19 mouse cellular contexts compared by ENCODE assay signal in genomic region chr10:78264735-78265134, GRCm38 (mm10). TPM values are rescaled to one million over a fixed set of nuclear protein-coding genes. Genes with fewer than 3 reads are reported as not detected.
DNase-seq lines count a peak whose midpoint lies in the region; ATAC-seq and TF ChIP-seq lines count a peak whose summit lies in the region.
"Had no signal": no experiment of that assay in that cellular context is flagged by ENCODE, and none has a peak within 500 bp of the region (broad histone marks: within the 10 kb centered on the region; RNA-seq: fewer than 3 reads in every experiment).

No protein-coding gene starts in this region.

- H3K27me3 ChIP-seq in liver, embryonic 13.5 days: peaks cover 7% of the 10 kb centered on the region; the same call in 1 of the 2 replicates
- no peaks in the 10 kb centered on the region for H3K27me3 ChIP-seq in kidney, embryonic 15.5 days
- H3K27me3 ChIP-seq: embryonic facial prominence, embryonic 12.5 days; neural tube, embryonic 15.5 days; stomach, embryonic 15.5 days had no signal

- no peak overlapping the region for H3K4me3 ChIP-seq in bone marrow, adult 2 months (replicated peaks; ENCODE audit: control insufficient read depth, low read depth, low read length)
- H3K4me3 ChIP-seq in liver, embryonic 13.5 days (replicated peaks): no peak overlapping the region
- H3K4me3 ChIP-seq in kidney, embryonic 15.5 days (replicated peaks): no peak overlapping the region
- H3K4me3 ChIP-seq: embryonic facial prominence, embryonic 12.5 days; forebrain, embryonic 10.5 days; heart, adult 2 months; liver, embryonic 15.5 days; neural tube, embryonic 15.5 days; stomach, embryonic 15.5 days had no signal

- H3K27ac ChIP-seq in bone marrow, adult 2 months (ENCODE audit: control insufficient read depth, insufficient read depth, low read depth, low read length, poor library complexity): peak overlapping the region; percentile 10; the same call in 1 of the 2 replicates
- H3K27ac ChIP-seq in liver, embryonic 13.5 days: no peak overlapping the region
- H3K27ac ChIP-seq in kidney, embryonic 15.5 days: no peak overlapping the region
- H3K27ac ChIP-seq: embryonic facial prominence, embryonic 12.5 days; forebrain, embryonic 10.5 days; heart, adult 2 months; liver, embryonic 15.5 days; macrophage; neural tube, embryonic 15.5 days; stomach, embryonic 15.5 days had no signal

- no peak overlapping the region for H3K4me2 ChIP-seq in liver, embryonic 13.5 days
- H3K4me2 ChIP-seq in kidney, embryonic 15.5 days: no peak overlapping the region
- H3K4me2 ChIP-seq: embryonic facial prominence, embryonic 12.5 days; liver, embryonic 15.5 days; neural tube, embryonic 15.5 days; stomach, embryonic 15.5 days had no signal

- no peak for TF ChIP-seq CTCF in bone marrow, adult 2 months (IDR thresholded peaks at IDR 0.05; ENCODE audit: control insufficient read depth, insufficient read depth, low read length)

- WGBS in bone marrow, adult 2 months: 4% methylated on average over 3 of the region's 3 CpGs
- WGBS in liver, embryonic 13.5 days (ENCODE audit: insufficient replicate concordance): 22% methylated on average over 3 of the region's 3 CpGs
- WGBS in kidney, embryonic 15.5 days: 88% methylated on average over 3 of the region's 3 CpGs

- TF ChIP-seq POLR2A in bone marrow, adult 2 months (IDR thresholded peaks at IDR 0.05; ENCODE audit: borderline replicate concordance, control insufficient read depth, low read depth, low read length): no peak

- no peaks in the 10 kb centered on the region; the same call in 1 of the 2 replicates for H3K4me1 ChIP-seq in bone marrow, adult 2 months (ENCODE audit: control insufficient read depth, insufficient read depth, low read length)
- no peaks in the 10 kb centered on the region for H3K4me1 ChIP-seq in liver, embryonic 13.5 days (replicated peaks)
- peaks cover 14% of the 10 kb centered on the region for H3K4me1 ChIP-seq in kidney, embryonic 15.5 days
- H3K4me1 ChIP-seq: forebrain, embryonic 10.5 days; liver, embryonic 15.5 days; neural tube, embryonic 15.5 days had no signal

- no peak overlapping the region for H3K9ac ChIP-seq in liver, embryonic 13.5 days
- no peak overlapping the region for H3K9ac ChIP-seq in kidney, embryonic 15.5 days
- H3K9ac ChIP-seq: embryonic facial prominence, embryonic 12.5 days; liver, embryonic 15.5 days; neural tube, embryonic 15.5 days; stomach, embryonic 15.5 days had no signal

- H3K9me3 ChIP-seq in liver, embryonic 13.5 days (replicated peaks): no peaks in the 10 kb centered on the region
- H3K9me3 ChIP-seq in kidney, embryonic 15.5 days (replicated peaks): no peaks in the 10 kb centered on the region
- H3K9me3 ChIP-seq: embryonic facial prominence, embryonic 12.5 days; forebrain, embryonic 10.5 days; liver, embryonic 15.5 days; neural tube, embryonic 15.5 days; stomach, embryonic 15.5 days had no signal

- no peaks in the 10 kb centered on the region for H3K36me3 ChIP-seq in liver, embryonic 13.5 days
- no peaks in the 10 kb centered on the region for H3K36me3 ChIP-seq in kidney, embryonic 15.5 days
- H3K36me3 ChIP-seq: embryonic facial prominence, embryonic 12.5 days; forebrain, embryonic 10.5 days; liver, embryonic 15.5 days; neural tube, embryonic 15.5 days; stomach, embryonic 15.5 days had no signal

- peak; percentile 70 for ATAC-seq in liver, embryonic 13.5 days (ENCODE audit: low read depth)
- ATAC-seq in kidney, embryonic 15.5 days (replicated peaks; ENCODE audit: low FRiP score): no peak
- ATAC-seq: inflammation-experienced regulatory T-cells, adult 6 months had no signal

- peak; percentile 83 for DNase-seq in A20 (ENCODE audit: low read depth, low spot score)
- no peak for DNase-seq in liver, embryonic 13.5 days
- DNase-seq in skeletal muscle tissue, adult 2 months (ENCODE audit: low read depth, low spot score): peak; percentile 42
- DNase-seq in embryo, embryonic 10 days (ENCODE audit: low spot score): no peak
- DNase-seq in left cerebral cortex, adult 8-10 months (ENCODE audit: low spot score in 2 of 2): no peak
- DNase-seq: adrenal gland, adult 2 months; cerebellum, postnatal 10 days; heart, adult 2 months; right cerebral cortex, adult 18-20 months; thymus, postnatal 4 days had no signal

RNA-seq across cellular contexts. Expression of gene Trappc10, which starts 20.3 kb away (rescaled TPM):
- 19.5 and 31.8 TPM in 2 replicates for polyA plus RNA-seq in bone marrow, adult 2 months (2011; ENCODE audit: insufficient read depth, insufficient read length, low replicate concordance, missing spikeins)
- 15.6 and 15.8 TPM in 2 replicates for polyA plus RNA-seq in liver, embryonic 13.5 days (2015; fragmentation: Nextera tagmentation; extraction: Ambion mirVana)
- total RNA-seq in left cerebral cortex, adult 8-10 months (2022): 10 to 100 TPM; 84.2 to 91.1 (median 87.7) TPM
- 12.5 and 12.7 TPM in 2 replicates for polyA plus RNA-seq in kidney, embryonic 15.5 days (2015; fragmentation: Nextera tagmentation; extraction: Ambion mirVana)

Comparison
In these comparisons a context has a peak if more than half of its experiments do, and no peak if none do; other contexts are left out.
1. DNase-seq: peak in A20 (single experiment) and skeletal muscle tissue, adult 2 months (single experiment); none in liver, embryonic 13.5 days (single experiment), embryo, embryonic 10 days (single experiment) and left cerebral cortex, adult 8-10 months (0 of 2).